Mouse (Mus musculus): Measurements from ENCODE around the gene Birc2. TPM values are rescaled to one million over a fixed set of nuclear protein-coding genes. Genes with fewer than 3 reads are reported as not detected.

The Birc2 gene
- polyA plus RNA-seq, 1 experiment from 2014 or later = 14.2 TPM

- H3K9me3 ChIP-seq (replicated peaks; ENCODE audit: control insufficient read depth, low read length) = no peaks in the 10 kb centered on the region
- no peaks in the 10 kb centered on the region for H3K27me3 ChIP-seq (ENCODE audit: control insufficient read depth, insufficient read depth, low read depth, low read length)
- H3K4me1 ChIP-seq (ENCODE audit: control insufficient read depth, low read depth, low read length) = peaks cover 28% of the 10 kb centered on the region
- H3K4me2 ChIP-seq (ENCODE audit: low read depth, low read length) = no peak overlapping the region
- H3K27ac ChIP-seq (ENCODE audit: low read length) = no peak overlapping the region
- H3K36me3 ChIP-seq (ENCODE audit: control insufficient read depth, insufficient read depth) = no peaks in the 10 kb centered on the region; the same call in 1 of the 2 replicates
- 65% methylated on average over 15 of the region's 15 CpGs for WGBS (ENCODE audit: insufficient replicate concordance)
- no peak for ATAC-seq (ENCODE audit: low read depth)
- no peak overlapping the region for H3K4me3 ChIP-seq (ENCODE audit: low read depth, low read length)
- H3K9ac ChIP-seq (ENCODE audit: low read depth, low read length) = no peak overlapping the region
Measured at GRCm38 (mm10) chr9:7783823-7784614, 52.8 kb downstream of the Birc2 start.

DNA sequence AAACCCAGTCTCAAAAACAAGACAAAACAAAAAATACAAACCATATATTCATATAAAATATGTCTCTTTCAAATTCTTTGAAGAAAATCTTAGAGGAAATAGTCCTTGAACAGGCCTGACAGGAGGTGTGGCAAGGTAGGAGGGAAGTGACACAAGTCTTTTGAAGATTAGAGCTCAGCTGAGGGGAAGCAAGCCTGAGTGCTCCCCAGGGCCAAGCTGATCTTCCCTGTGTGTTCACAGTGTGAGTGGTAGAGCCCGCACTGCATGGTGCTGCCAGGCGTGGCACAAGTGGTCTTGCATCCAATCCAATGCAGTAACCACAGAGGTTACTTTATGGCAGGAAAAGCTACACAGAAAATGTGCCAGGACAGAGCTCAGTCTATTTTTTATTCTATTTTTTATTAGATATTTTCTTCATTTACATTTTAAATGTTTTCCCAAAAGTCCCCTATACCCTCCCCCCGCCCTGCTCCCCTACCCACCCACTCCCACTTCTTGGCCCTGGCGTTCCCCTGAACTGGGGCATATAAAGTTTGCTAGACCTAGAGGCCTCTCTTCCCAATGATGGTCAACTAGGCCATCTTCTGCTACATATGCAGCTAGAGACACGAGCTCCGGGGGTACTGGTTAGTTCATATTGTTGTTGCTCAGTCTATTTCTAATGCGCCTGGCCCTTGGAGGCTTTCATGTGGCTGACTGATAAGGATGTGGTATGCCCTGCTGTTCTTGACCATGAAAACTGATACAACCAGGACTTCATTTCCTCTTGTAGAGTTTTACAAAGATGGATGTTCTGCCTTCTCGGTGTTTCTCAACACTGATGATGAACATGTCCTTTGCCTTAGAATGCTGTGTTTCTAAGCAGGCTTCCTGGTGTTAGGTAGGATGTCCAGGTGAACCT is 56.4 kb downstream of the Birc2 start:
- Histone ChIP-seq H3K27ac (ENCODE audit: low read length) (peak overlapping the region; percentile 1), H3K4me1 (ENCODE audit: control insufficient read depth, low read depth, low read length) (peaks cover 21% of the 10 kb centered on the region), H3K4me2 (ENCODE audit: low read depth, low read length) (peak overlapping the region; percentile 4), H3K27me3 (ENCODE audit: control insufficient read depth, insufficient read depth, low read depth, low read length) (no peaks in the 10 kb centered on the region), H3K36me3 (ENCODE audit: control insufficient read depth, insufficient read depth) (no peaks in the 10 kb centered on the region; the same call in 1 of the 2 replicates), H3K4me3 (ENCODE audit: low read depth, low read length) (no peak overlapping the region), H3K9ac (ENCODE audit: low read depth, low read length) (no peak overlapping the region), H3K9me3 (replicated peaks; ENCODE audit: control insufficient read depth, low read length) (no peaks in the 10 kb centered on the region)
- ATAC-seq (ENCODE audit: low read depth) = peak; percentile 83
- 26% methylated on average over 8 of the region's 8 CpGs for WGBS (ENCODE audit: insufficient replicate concordance)

DNA sequence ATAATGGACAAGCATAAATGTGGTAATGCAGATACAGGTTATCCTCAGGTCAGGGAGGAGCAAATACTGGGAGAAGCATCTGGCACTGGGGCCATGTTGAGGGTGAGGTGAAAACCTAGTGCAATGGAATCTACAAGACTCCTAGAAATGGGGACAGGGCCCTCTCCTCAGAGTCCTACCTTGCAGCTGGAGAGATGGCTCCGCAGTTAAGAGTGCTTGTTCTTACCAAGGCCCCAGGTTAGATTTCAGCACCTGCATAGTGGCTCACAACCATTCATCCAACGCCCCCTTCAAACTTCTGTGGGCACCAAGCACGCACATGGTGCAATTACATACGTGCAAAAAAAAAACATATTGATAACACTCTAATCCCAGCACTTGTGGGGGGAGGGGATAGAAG is 57.1 kb downstream of the Birc2 start:
- no peak overlapping the region for H3K9ac ChIP-seq (ENCODE audit: low read depth, low read length)
- 56% methylated on average over 4 of the region's 4 CpGs for WGBS (ENCODE audit: insufficient replicate concordance)
- H3K9me3 ChIP-seq (replicated peaks; ENCODE audit: control insufficient read depth, low read length) = no peaks in the 10 kb centered on the region
- H3K36me3 ChIP-seq (ENCODE audit: control insufficient read depth, insufficient read depth) = no peaks in the 10 kb centered on the region; the same call in 1 of the 2 replicates
- H3K27ac ChIP-seq (ENCODE audit: low read length) = peak overlapping the region; percentile 6
- ATAC-seq (ENCODE audit: low read depth) = no peak
- H3K4me2 ChIP-seq (ENCODE audit: low read depth, low read length) = no peak overlapping the region
- H3K27me3 ChIP-seq (ENCODE audit: control insufficient read depth, insufficient read depth, low read depth, low read length) = no peaks in the 10 kb centered on the region
- H3K4me1 ChIP-seq (ENCODE audit: control insufficient read depth, low read depth, low read length) = peaks cover 21% of the 10 kb centered on the region
- H3K4me3 ChIP-seq (ENCODE audit: low read depth, low read length) = no peak overlapping the region

DNA sequence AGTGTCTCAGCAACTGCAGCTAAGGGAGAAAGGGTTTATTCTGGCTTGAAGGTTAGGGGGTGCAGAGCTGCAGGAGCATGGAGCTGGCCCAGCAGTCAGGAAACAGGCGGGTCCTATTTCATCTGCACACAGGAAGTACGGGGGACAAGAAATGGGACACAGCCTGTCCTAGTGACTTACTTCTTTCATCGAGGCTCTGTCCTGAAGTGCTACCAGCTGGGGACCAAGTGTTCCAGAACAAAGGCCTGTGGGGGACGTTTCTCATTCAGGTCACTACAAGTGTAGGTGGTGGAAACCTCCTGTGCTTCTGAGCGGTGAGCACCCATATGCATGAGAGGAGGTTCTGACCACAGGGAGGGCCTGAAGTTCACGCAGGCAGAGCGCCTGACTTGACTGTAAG is 58.1 kb downstream of the Birc2 start:
- Histone ChIP-seq H3K4me2 (ENCODE audit: low read depth, low read length) (no peak overlapping the region), H3K27ac (ENCODE audit: low read length) (no peak overlapping the region), H3K9me3 (replicated peaks; ENCODE audit: control insufficient read depth, low read length) (no peaks in the 10 kb centered on the region), H3K4me3 (ENCODE audit: low read depth, low read length) (no peak overlapping the region), H3K4me1 (ENCODE audit: control insufficient read depth, low read depth, low read length) (peaks cover 24% of the 10 kb centered on the region), H3K27me3 (ENCODE audit: control insufficient read depth, insufficient read depth, low read depth, low read length) (no peaks in the 10 kb centered on the region), H3K9ac (ENCODE audit: low read depth, low read length) (no peak overlapping the region), H3K36me3 (ENCODE audit: control insufficient read depth, insufficient read depth) (no peaks in the 10 kb centered on the region; the same call in 1 of the 2 replicates)
- WGBS (ENCODE audit: insufficient replicate concordance) = 74% methylated on average over 7 of the region's 7 CpGs
- ATAC-seq (ENCODE audit: low read depth) = no peak

DNA sequence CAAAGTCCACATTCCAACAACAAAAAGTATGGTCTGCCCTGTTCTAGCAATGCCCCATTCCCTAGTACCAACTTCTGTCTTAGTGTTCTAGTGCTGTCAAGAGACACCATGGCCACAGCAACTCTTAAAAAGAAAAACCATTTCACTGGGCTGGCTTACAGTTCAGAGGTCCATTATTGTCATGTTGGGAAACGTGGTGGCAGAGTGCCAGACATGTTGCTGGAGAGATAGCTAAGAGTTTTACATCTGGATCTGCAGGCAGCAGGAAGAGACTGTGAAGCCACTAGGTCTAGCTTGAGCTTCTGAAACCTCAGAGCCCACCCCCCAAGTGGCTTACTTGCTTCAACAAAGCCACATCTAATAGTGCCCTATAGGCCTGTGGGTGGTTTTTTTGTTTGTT is 59.2 kb downstream of the Birc2 start:
- Histone ChIP-seq H3K4me1 (ENCODE audit: control insufficient read depth, low read depth, low read length) (peaks cover 24% of the 10 kb centered on the region), H3K9me3 (replicated peaks; ENCODE audit: control insufficient read depth, low read length) (no peaks in the 10 kb centered on the region), H3K4me3 (ENCODE audit: low read depth, low read length) (no peak overlapping the region), H3K4me2 (ENCODE audit: low read depth, low read length) (no peak overlapping the region), H3K27me3 (ENCODE audit: control insufficient read depth, insufficient read depth, low read depth, low read length) (no peaks in the 10 kb centered on the region), H3K36me3 (ENCODE audit: control insufficient read depth, insufficient read depth) (no peaks in the 10 kb centered on the region; the same call in 1 of the 2 replicates), H3K9ac (ENCODE audit: low read depth, low read length) (no peak overlapping the region), H3K27ac (ENCODE audit: low read length) (no peak overlapping the region)
- WGBS (ENCODE audit: insufficient replicate concordance) = 37% methylated on average over 1 of the region's 1 CpGs
- no peak for ATAC-seq (ENCODE audit: low read depth)

DNA sequence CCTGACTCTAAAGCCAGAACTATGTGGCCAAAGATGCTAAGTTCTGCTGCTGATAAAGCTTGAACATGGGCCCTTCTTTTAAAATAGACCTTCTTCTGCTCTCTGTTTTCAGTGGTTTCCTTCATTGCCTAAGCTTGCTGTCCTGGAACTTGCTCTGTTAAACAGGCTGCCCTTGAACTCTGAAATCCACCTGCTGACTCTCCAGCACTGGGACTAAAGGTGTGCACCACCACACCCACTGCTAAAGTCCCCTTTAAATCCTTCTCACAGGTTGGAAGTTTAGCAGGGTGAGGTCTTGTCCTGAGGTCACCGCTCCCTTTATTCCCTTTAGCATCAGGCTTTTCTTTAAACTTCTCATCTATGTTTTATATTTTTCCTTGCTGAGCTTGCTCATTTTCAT is 59.9 kb downstream of the Birc2 start:
- WGBS (ENCODE audit: insufficient replicate concordance) = 97% methylated on average over 1 of the region's 1 CpGs
- Histone ChIP-seq H3K9ac (ENCODE audit: low read depth, low read length) (no peak overlapping the region), H3K9me3 (replicated peaks; ENCODE audit: control insufficient read depth, low read length) (no peaks in the 10 kb centered on the region), H3K27me3 (ENCODE audit: control insufficient read depth, insufficient read depth, low read depth, low read length) (no peaks in the 10 kb centered on the region), H3K27ac (ENCODE audit: low read length) (no peak overlapping the region), H3K4me2 (ENCODE audit: low read depth, low read length) (no peak overlapping the region), H3K36me3 (ENCODE audit: control insufficient read depth, insufficient read depth) (no peaks in the 10 kb centered on the region; the same call in 1 of the 2 replicates), H3K4me1 (ENCODE audit: control insufficient read depth, low read depth, low read length) (peaks cover 24% of the 10 kb centered on the region), H3K4me3 (ENCODE audit: low read depth, low read length) (no peak overlapping the region)
- ATAC-seq (ENCODE audit: low read depth) = no peak

DNA sequence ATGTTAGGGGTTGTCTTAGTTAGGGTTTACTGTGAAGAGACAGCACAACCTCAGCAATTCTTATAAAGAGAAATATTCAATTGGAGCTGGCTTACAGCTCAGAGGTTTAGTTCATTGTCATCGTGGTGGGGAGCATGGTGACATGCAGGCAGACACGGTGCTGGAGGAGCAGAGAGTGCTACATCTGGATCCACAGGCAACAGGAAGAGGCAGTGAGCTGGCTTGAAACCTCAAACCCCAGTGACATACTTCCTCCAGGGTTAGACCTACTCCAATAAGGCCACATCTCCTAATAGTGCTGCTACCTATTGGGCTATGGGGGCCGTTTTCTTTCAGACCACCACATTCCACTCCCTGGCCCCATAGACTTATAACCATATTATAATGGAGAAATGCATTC is 60.9 kb downstream of the Birc2 start:
- H3K27ac ChIP-seq (ENCODE audit: low read length) = no peak overlapping the region
- H3K9me3 ChIP-seq (replicated peaks; ENCODE audit: control insufficient read depth, low read length) = no peaks in the 10 kb centered on the region
- H3K9ac ChIP-seq (ENCODE audit: low read depth, low read length) = no peak overlapping the region
- no peaks in the 10 kb centered on the region; the same call in 1 of the 2 replicates for H3K36me3 ChIP-seq (ENCODE audit: control insufficient read depth, insufficient read depth)
- no peaks in the 10 kb centered on the region for H3K27me3 ChIP-seq (ENCODE audit: control insufficient read depth, insufficient read depth, low read depth, low read length)
- ATAC-seq (ENCODE audit: low read depth) = no peak
- no peak overlapping the region for H3K4me3 ChIP-seq (ENCODE audit: low read depth, low read length)
- 24% methylated on average over 3 of the region's 3 CpGs for WGBS (ENCODE audit: insufficient replicate concordance)
- H3K4me1 ChIP-seq (ENCODE audit: control insufficient read depth, low read depth, low read length) = peaks cover 21% of the 10 kb centered on the region
- H3K4me2 ChIP-seq (ENCODE audit: low read depth, low read length) = no peak overlapping the region

GRCm38 (mm10) chr9:7775011-7775410 is 61.9 kb downstream of the Birc2 start:
- H3K9me3 ChIP-seq (replicated peaks; ENCODE audit: control insufficient read depth, low read length) = no peaks in the 10 kb centered on the region
- no peak for ATAC-seq (ENCODE audit: low read depth)
- H3K9ac ChIP-seq (ENCODE audit: low read depth, low read length) = no peak overlapping the region
- H3K27me3 ChIP-seq (ENCODE audit: control insufficient read depth, insufficient read depth, low read depth, low read length) = no peaks in the 10 kb centered on the region
- WGBS (ENCODE audit: insufficient replicate concordance) = 73% methylated on average over 2 of the region's 2 CpGs
- H3K27ac ChIP-seq (ENCODE audit: low read length) = no peak overlapping the region
- no peak overlapping the region for H3K4me2 ChIP-seq (ENCODE audit: low read depth, low read length)
- H3K4me1 ChIP-seq (ENCODE audit: control insufficient read depth, low read depth, low read length) = peaks cover 11% of the 10 kb centered on the region
- no peak overlapping the region for H3K4me3 ChIP-seq (ENCODE audit: low read depth, low read length)
- H3K36me3 ChIP-seq (ENCODE audit: control insufficient read depth, insufficient read depth) = no peaks in the 10 kb centered on the region; the same call in 1 of the 2 replicates

Measured in liver, embryonic 16.5 days (tissue).